Mouse (Mus musculus): Measurements from ENCODE around the gene Hmgn1.
"Not testable (repeated sequence)": the region's sequence is repeated elsewhere in the genome, so short reads cannot be mapped to it uniquely, and the experiment has no call there.

Gene Hmgn1

GRCm38 (mm10) chr16:96127657-96128344 lies at the start of gene Hmgn1:
Hmgn1 (minus strand) TSS chr16:96127729.
- peak; percentile 86 for DNase-seq (ENCODE audit: low read depth)

- DNase-seq (ENCODE audit: low read depth), result no peak
Measured at GRCm38 (mm10) chr16:96175399-96175798, 47.9 kb upstream of the Hmgn1 start.

DNA sequence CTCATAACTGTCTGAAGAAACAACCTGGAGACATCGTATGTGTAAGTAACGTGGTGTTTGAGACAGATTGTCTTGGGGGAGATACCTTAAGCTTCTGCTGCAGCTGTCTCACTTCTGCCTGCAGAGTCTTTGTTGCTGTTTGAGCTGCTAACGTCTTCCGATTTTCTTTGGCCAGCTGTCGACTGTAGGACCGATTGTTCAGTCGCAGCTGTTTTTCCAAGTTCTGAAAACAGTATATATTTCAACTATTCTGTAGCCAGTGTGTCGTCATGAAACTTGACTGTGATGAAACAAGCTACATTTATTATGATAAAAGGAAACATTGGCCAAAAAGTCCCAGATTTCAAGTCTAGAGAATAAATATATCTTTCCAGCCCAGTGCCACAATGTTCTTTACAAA lies 46.1 kb upstream of the Hmgn1 start:
- DNase-seq (ENCODE audit: low read depth), result no peak

DNA sequence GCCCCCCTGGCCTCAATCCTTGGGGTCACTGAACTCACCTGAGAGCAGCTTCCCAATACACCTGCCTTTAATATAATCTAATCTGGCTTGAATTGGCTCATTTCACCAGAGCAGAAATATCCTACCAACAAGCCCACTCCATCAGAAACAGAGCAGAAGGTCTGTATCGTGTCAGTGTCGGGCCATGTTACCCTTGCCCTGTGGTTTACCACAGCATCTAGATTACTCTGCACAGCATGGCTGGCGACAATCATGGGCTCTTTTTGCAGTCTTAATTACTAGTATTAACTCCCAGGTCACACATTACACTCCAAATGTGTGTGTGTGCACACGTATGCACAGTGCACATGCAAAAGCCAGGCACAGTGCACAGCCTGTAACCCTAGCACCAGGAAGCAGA lies 41.3 kb upstream of the Hmgn1 start:
- DNase-seq (ENCODE audit: low read depth), result no peak

GRCm38 (mm10) chr16:96165723-96166264 lies 38.3 kb upstream of the Hmgn1 start:
- DNase-seq (ENCODE audit: low read depth), result no peak

DNA sequence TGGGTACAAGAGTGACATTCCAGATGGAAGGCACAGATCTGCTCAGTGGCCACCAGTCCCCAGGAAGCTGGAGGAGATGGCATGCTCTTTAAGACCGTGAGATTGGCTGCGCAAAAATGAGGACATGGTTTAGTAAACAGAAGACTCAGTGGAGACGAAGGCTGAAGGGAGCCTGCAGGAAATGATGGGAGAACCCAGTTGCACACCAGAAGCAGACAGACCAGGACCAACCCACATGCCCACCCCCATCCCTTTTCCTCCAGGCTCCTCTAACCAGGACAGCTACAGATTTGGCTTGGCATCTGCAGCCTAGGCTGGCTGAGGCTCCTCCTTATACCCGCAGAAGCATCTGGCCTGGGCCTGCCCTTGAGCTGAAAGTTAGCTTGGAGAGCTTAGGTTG lies 33.8 kb upstream of the Hmgn1 start:
- DNase-seq (ENCODE audit: low read depth), result no peak

GRCm38 (mm10) chr16:96160927-96161326 lies 33.4 kb upstream of the Hmgn1 start:
- DNase-seq (ENCODE audit: low read depth), result no peak

GRCm38 (mm10) chr16:96159794-96160346 lies 32.3 kb upstream of the Hmgn1 start:
- DNase-seq (ENCODE audit: low read depth), result no peak

GRCm38 (mm10) chr16:96159091-96159731 lies 31.7 kb upstream of the Hmgn1 start:
- DNase-seq (ENCODE audit: low read depth), result no peak

DNA sequence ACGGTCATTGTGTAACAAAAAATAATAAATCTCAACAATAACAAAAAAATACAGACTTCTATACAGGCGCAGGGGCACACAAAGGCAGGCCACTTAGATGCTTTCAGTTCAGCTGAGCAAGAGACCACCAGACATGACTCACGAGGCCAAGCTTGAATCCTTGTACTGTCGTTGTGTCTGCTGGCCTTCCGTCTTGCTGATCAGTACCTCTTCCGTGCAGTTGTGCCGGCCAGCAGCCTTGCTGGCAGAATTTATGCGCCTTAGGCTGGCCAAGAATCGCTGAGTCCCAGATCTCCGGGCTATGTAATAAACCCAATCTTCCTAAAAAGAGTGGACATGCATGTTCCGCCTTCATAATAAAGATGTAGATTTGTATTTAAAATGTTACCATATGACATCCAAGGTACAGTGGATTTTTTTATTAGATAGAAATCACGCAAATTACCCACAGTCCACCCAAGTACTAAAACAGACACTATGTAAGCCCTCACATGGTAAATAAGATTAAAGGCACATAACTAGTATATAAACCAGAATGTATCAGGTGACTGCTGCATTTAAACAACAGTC lies 31.1 kb upstream of the Hmgn1 start:
- DNase-seq (ENCODE audit: low read depth), result no peak

- no peak for DNase-seq (ENCODE audit: low read depth)
Measured at GRCm38 (mm10) chr16:96157171-96157570, 29.6 kb upstream of the Hmgn1 start.

DNA sequence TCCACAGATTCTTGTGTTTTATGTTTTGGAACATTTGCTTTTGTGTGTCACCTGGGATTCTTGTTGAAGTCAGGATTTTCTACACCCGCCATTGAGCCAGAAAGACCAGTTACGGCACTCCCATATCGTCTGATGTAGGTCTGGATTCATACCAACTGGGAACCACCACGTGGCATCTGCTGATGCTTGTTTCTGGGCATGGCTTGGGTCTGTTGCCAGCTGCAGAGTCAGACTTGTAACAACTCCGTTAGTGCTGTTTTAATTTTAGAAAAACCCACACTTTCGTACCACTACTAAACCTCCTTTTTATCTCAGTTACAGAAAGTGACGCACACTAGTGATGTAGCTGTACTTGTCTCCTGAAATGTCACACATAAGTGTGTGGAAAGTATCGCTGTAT lies 28.5 kb upstream of the Hmgn1 start:
- DNase-seq (ENCODE audit: low read depth), result no peak

DNA sequence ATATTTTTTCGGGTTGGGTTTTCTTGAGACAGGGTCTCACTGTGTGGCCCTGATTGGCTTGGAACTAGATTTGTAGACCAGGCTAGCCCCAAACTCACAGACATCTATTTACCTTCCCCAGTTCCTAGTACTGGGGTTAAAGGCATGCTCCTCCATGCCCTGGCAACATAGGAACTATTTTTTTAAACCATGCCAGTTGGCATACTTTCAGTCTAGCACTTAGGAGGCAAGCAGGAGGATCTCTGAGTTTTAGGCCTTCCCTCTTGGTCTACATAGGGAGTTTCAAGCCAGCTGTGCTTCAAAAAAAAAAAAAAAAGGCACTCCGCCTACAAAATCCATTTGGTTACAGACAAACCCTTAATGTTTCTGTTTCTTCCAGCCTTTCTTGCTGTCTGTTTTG lies 26.9 kb upstream of the Hmgn1 start:
- no peak for DNase-seq (ENCODE audit: low read depth)

DNA sequence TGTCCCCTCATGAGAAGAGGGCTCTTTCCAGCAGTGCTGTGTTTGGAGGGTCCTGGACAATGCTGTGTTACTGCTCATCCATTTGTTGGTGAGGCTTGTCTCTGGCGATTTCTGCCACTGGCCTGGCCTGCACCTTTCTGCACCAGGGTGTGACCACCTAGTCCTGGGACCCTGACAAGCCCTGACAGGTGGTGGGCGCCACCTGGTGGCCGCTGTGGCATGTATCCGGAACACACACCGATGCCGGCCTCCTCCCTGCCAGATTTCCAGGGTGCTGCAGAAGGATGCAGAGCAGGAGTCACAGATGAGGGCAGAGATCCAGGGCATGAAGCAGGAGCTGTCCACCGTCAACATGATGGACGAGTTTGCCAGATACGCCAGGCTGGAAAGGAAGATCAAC lies 24.0 kb upstream of the Hmgn1 start:
- no peak for DNase-seq (ENCODE audit: low read depth)

- DNase-seq (ENCODE audit: low read depth), result no peak
Measured at GRCm38 (mm10) chr16:96150995-96151394, 23.5 kb upstream of the Hmgn1 start.

DNA sequence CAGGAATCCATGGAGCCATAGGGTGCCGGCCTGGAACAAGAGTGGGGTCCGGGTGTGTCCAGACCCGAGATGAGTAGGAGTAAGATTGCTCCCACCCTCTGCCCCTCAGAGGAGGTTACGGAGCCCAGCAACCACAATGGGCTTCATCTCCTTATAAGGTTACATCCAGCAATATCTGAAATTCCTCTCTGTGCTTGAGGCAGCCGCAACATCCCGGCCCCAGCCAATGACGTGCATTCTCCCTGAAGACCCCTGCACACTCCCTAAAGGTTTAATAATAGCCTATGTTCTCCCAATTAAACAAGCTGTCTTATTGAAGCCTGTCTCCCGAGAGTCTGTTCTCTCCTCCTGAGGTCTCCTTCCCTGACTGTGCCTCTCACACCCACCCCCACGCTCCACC lies 21.8 kb upstream of the Hmgn1 start:
- no peak for DNase-seq (ENCODE audit: low read depth)

- DNase-seq (ENCODE audit: low read depth), result no peak
Measured at GRCm38 (mm10) chr16:96148834-96149233, 21.3 kb upstream of the Hmgn1 start.

GRCm38 (mm10) chr16:96145814-96146213 lies 18.3 kb upstream of the Hmgn1 start:
- DNase-seq (ENCODE audit: low read depth), result no peak

DNA sequence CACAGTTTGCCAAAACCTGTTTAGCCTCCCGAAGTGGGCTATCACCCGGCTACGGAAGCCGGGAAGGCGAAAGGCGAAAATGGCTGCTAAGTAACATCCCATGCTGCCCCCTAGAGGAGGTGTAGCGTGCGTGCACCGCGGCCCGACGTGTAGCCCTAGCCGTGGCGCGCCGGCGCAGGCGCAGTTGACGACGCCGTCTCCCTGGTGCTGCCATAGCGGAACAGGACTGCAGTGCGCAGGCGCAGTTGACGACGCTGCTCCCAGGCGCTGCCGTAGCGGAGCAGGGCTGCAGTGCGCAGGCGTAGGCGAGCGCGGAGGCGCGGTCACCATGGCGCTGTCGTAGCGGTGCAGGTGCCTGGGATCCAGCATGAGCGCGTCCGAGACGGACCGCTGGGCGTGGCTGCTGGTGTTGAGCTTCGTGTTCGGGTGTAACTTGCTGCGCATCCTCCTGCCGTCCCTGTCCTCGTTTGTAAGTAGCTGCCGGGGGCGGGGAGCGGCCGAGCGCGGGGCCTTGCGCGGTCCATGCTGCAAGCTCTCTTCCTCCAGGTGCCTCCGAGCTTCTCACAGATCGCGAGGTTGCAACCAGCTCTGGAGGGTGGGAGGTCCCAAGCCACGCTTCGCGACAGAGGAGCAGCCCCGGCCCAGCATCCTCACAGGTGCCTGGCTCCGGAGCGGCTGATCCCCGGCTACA lies 17.7 kb upstream of the Hmgn1 start, which contains the start of gene Wrb:
TSS of gene Wrb (plus strand) at position 298 of the 691 bp plus-strand sequence.
- peak; percentile 99 for DNase-seq (ENCODE audit: low read depth)

- DNase-seq (ENCODE audit: low read depth), result not testable (repeated sequence)
Measured at GRCm38 (mm10) chr16:96144748-96145109, 17.2 kb upstream of the Hmgn1 start.

DNA sequence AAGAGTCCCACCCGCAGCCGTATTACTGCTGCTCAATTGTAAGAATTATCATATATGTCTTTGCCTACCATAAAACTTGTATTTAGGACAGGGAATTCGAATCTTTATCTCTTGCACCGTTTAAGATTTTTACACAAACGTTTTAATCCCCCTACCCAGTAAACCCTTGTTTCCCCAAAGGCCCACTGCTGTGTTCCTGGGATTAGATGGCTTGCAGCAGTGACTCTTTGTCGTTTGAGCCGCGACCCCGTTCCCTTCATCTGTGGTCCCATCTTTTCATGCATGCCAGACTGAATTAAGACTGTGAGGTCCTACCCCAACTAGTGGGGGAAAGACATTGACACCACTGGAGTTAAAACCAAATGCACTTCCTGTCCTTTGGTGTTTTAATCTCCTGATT lies 937 bp upstream of the Hmgn1 start:
- DNase-seq (ENCODE audit: low read depth), result no peak

GRCm38 (mm10) chr16:96127288-96127656 lies 257 bp downstream of the Hmgn1 start:
- DNase-seq (ENCODE audit: low read depth), result no peak
